8 mouse cellular contexts compared by ENCODE assay signal in genomic region chr4:86576120-86576541, GRCm38 (mm10). TPM values are rescaled to one million over a fixed set of nuclear protein-coding genes. Genes with fewer than 3 reads are reported as not detected.
DNase-seq lines count a peak whose midpoint lies in the region; ATAC-seq and TF ChIP-seq lines count a peak whose summit lies in the region.

No protein-coding gene starts in this region.

- peak overlapping the region; percentile 97 for H3K4me3 ChIP-seq in embryonic facial prominence, embryonic 15.5 days (replicated peaks)
- H3K4me3 ChIP-seq in hindbrain, embryonic 16.5 days (ENCODE audit: low read length): peak overlapping the region; percentile 72
- peak overlapping the region; percentile 93 for H3K4me3 ChIP-seq in myocyte

- peak; percentile 18 to 34 for DNase-seq in layer of hippocampus, adult 18-20 months (ENCODE audit: low spot score in 2 of 2)
- no peak for DNase-seq in layer of hippocampus, adult 9-10 months (ENCODE audit: low spot score)
- peak; percentile 21 for DNase-seq in MEL-GATA-1-ER (ENCODE audit: extremely low read depth, low read depth)
- peak; percentile 37 for DNase-seq in liver
- DNase-seq in gastrocnemius, adult 18-20 months (ENCODE audit: low spot score): no peak

- TF ChIP-seq POLR2A in myocyte (IDR thresholded peaks at IDR 0.05; ENCODE audit: insufficient read length, low read depth): no peak

- peak overlapping the region; percentile 97 for H3K9ac ChIP-seq in embryonic facial prominence, embryonic 15.5 days
- peak overlapping the region; percentile 92 for H3K9ac ChIP-seq in hindbrain, embryonic 16.5 days (ENCODE audit: low read depth, low read length)

- peak overlapping the region; percentile 80 for H3K4me2 ChIP-seq in embryonic facial prominence, embryonic 15.5 days (replicated peaks)
- H3K4me2 ChIP-seq in hindbrain, embryonic 16.5 days (ENCODE audit: low read length): peak overlapping the region; percentile 93
- peak overlapping the region; percentile 83 for H3K4me2 ChIP-seq in myocyte (ENCODE audit: low read depth)

- H3K27ac ChIP-seq in embryonic facial prominence, embryonic 15.5 days (replicated peaks): peak overlapping the region; percentile 99
- H3K27ac ChIP-seq in hindbrain, embryonic 16.5 days (ENCODE audit: low read depth, low read length): peak overlapping the region; percentile 94

- ATAC-seq in embryonic facial prominence, embryonic 15.5 days (ENCODE audit: insufficient number of reproducible peaks, low FRiP score, low TSS enrichment, low read depth): no peak
- ATAC-seq in hindbrain, embryonic 16.5 days: no peak

- no peaks in the 10 kb centered on the region for H3K9me3 ChIP-seq in embryonic facial prominence, embryonic 15.5 days (replicated peaks)
- H3K9me3 ChIP-seq in hindbrain, embryonic 16.5 days (ENCODE audit: control insufficient read depth, low read length): no peaks in the 10 kb centered on the region

- no peaks in the 10 kb centered on the region for H3K27me3 ChIP-seq in embryonic facial prominence, embryonic 15.5 days
- no peaks in the 10 kb centered on the region for H3K27me3 ChIP-seq in hindbrain, embryonic 16.5 days (replicated peaks; ENCODE audit: control insufficient read depth, insufficient read depth, low read length)
- no peaks in the 10 kb centered on the region for H3K27me3 ChIP-seq in myocyte (ENCODE audit: control insufficient read depth, insufficient read depth, insufficient read length)

- H3K79me2 ChIP-seq in myocyte (ENCODE audit: control insufficient read depth, insufficient read depth): peaks cover 25% of the 10 kb centered on the region

- 0 out of 2 replicates have a peak, but pooled peaks cover 8% of the 10 kb centered on the region for H3K36me3 ChIP-seq in embryonic facial prominence, embryonic 15.5 days
- H3K36me3 ChIP-seq in hindbrain, embryonic 16.5 days (ENCODE audit: control insufficient read depth, insufficient read depth, low read length): no peaks in the 10 kb centered on the region
- H3K36me3 ChIP-seq in myocyte (ENCODE audit: control insufficient read depth, insufficient read depth): peaks cover 4% of the 10 kb centered on the region

- peaks cover 15% of the 10 kb centered on the region for H3K4me1 ChIP-seq in embryonic facial prominence, embryonic 15.5 days
- H3K4me1 ChIP-seq in hindbrain, embryonic 16.5 days (ENCODE audit: control insufficient read depth, insufficient read depth, low read depth, low read length): peaks cover 18% of the 10 kb centered on the region

- peak overlapping the region; percentile 66 for H3ac ChIP-seq in myocyte (ENCODE audit: control insufficient read depth, insufficient read length)

- under 1% methylated on average over 20 of the region's 20 CpGs for WGBS in embryonic facial prominence, embryonic 15.5 days
- WGBS in hindbrain, embryonic 16.5 days: under 1% methylated on average over 20 of the region's 20 CpGs

TF ChIP-seq in myocyte, 11 proteins besides CTCF, POLR2A, EP300 and RAD21:
- TF ChIP-seq MAX (IDR thresholded peaks at IDR 0.05; ENCODE audit: low read depth): no peak
- no peak for TF ChIP-seq MYOD1 (IDR thresholded peaks at IDR 0.05; ENCODE audit: control insufficient read depth in 1 of 3, insufficient read length in 2 of 3, low read depth in 2 of 3)
- TF ChIP-seq USF1 (IDR thresholded peaks at IDR 0.05; ENCODE audit: low read depth): no peak
- TF ChIP-seq REST (IDR thresholded peaks at IDR 0.05; ENCODE audit: insufficient read depth, insufficient read length): no peak
- TF ChIP-seq POLR2AphosphoS2 (IDR thresholded peaks at IDR 0.05; ENCODE audit: insufficient read length, low read depth): no peak
- no peak for TF ChIP-seq MYOG (IDR thresholded peaks at IDR 0.05; ENCODE audit: control insufficient read depth in 1 of 3, insufficient read depth in 1 of 3, insufficient read length in 2 of 3, low read depth in 2 of 3)
- TF ChIP-seq TCF3 (IDR thresholded peaks at IDR 0.05; ENCODE audit: insufficient read length, low read depth): no peak
- TF ChIP-seq TCF12 (IDR thresholded peaks at IDR 0.05; ENCODE audit: insufficient read depth, poor library complexity, severe bottlenecking): no peak
- TF ChIP-seq SRF (IDR thresholded peaks at IDR 0.05; ENCODE audit: control insufficient read depth, insufficient read length, low read depth): no peak
- TF ChIP-seq E2F4 (IDR thresholded peaks at IDR 0.05; ENCODE audit: insufficient read depth): no peak
- no peak for TF ChIP-seq CEBPB (IDR thresholded peaks at IDR 0.05; ENCODE audit: insufficient read depth, poor library complexity, severe bottlenecking)
TF ChIP-seq in myocyte: peak in this region for 0.

RNA-seq across cellular contexts. Expression of gene Rraga, which starts 0.7 kb away (rescaled TPM):
- total RNA-seq in layer of hippocampus, adult 18-20 months (2021): 100 to 1,000 TPM; 138 to 139 TPM
- polyA plus RNA-seq in embryonic facial prominence, embryonic 15.5 days (2015; fragmentation: Nextera tagmentation; extraction: Ambion mirVana): 84.6 and 85.4 TPM in 2 replicates
- polyA plus RNA-seq in hindbrain, embryonic 16.5 days (2015; fragmentation: Nextera tagmentation; extraction: Ambion mirVana): 154 and 160 TPM in 2 replicates
- polyA plus RNA-seq in myocyte (2012; fragmentation: generic; extraction: Trizol): 53.3 TPM
- 10 to 100 TPM; 48.6 to 51.3 TPM for total RNA-seq in gastrocnemius, adult 18-20 months (2021)

RNA-seq across cellular contexts. Expression of gene Saxo1, which starts 18.0 kb away (rescaled TPM):
- total RNA-seq in layer of hippocampus, adult 18-20 months (2021): not detected
- polyA plus RNA-seq in embryonic facial prominence, embryonic 15.5 days (2015; fragmentation: Nextera tagmentation; extraction: Ambion mirVana): 0.09 TPM in 1 of 2 replicates, not detected in the other
- not detected in 2 replicates for polyA plus RNA-seq in hindbrain, embryonic 16.5 days (2015; fragmentation: Nextera tagmentation; extraction: Ambion mirVana)
- not detected for polyA plus RNA-seq in myocyte (2012; fragmentation: generic; extraction: Trizol)
- not detected for total RNA-seq in gastrocnemius, adult 18-20 months (2021)

RNA-seq across cellular contexts. Expression of gene Haus6, which starts 35.7 kb away (rescaled TPM):
- total RNA-seq in layer of hippocampus, adult 18-20 months (2021): 1 to 10 TPM; 8.3 to 10.0 TPM
- 10.4 and 12.4 TPM in 2 replicates for polyA plus RNA-seq in embryonic facial prominence, embryonic 15.5 days (2015; fragmentation: Nextera tagmentation; extraction: Ambion mirVana)
- polyA plus RNA-seq in hindbrain, embryonic 16.5 days (2015; fragmentation: Nextera tagmentation; extraction: Ambion mirVana): 5.0 and 5.5 TPM in 2 replicates
- polyA plus RNA-seq in myocyte (2012; fragmentation: generic; extraction: Trizol): 3.3 TPM
- 1 to 10 TPM; 4.8 to 5.5 TPM for total RNA-seq in gastrocnemius, adult 18-20 months (2021)

Comparison
In these comparisons a context has a peak if more than half of its experiments do, and no peak if none do; other contexts are left out.
1. DNase-seq: peak in layer of hippocampus, adult 18-20 months (2 of 2), MEL-GATA-1-ER (single experiment) and liver (single experiment); none in layer of hippocampus, adult 9-10 months (single experiment) and gastrocnemius, adult 18-20 months (single experiment).
2. Peak in every context shown above with its lines, with median percentiles within 50 percentile points of each other: H3K4me2 ChIP-seq and H3K4me3 ChIP-seq.